Mouse (Mus musculus): ENCODE results near the gene Rab24. TPM values are rescaled to one million over a fixed set of nuclear protein-coding genes. Genes with fewer than 3 reads are reported as not detected.
A peak's percentile ranks its signal among the peaks of the same experiment; 100 is the strongest.

Rab24 gene
- polyA plus RNA-seq, 1 experiment from 2014 or later: 109 TPM

GRCm38 (mm10) chr13:55339259-55339658 is 17.5 kb upstream of the Rab24 start:
- Histone ChIP-seq H3K36me3 (peaks cover 7% of the 10 kb centered on the region), H3K4me3 (replicated peaks) (no peak overlapping the region), H3K9ac (replicated peaks) (no peak overlapping the region), H3K9me3 (no peaks in the 10 kb centered on the region), H3K4me2 (no peak overlapping the region), H3K4me1 (replicated peaks) (no peaks in the 10 kb centered on the region), H3K27ac (no peak overlapping the region), H3K27me3 (no peaks in the 10 kb centered on the region)
- WGBS: 32% methylated on average over 2 of the region's 2 CpGs
- ATAC-seq (ENCODE audit: insufficient number of reproducible peaks, insufficient read depth, low FRiP score, low TSS enrichment, low read depth): no peak

GRCm38 (mm10) chr13:55338131-55339054 is 16.6 kb upstream of the Rab24 start:
- no peak overlapping the region for H3K4me3 ChIP-seq (replicated peaks)
- no peaks in the 10 kb centered on the region for H3K9me3 ChIP-seq
- H3K4me2 ChIP-seq: no peak overlapping the region
- no peak overlapping the region for H3K27ac ChIP-seq
- WGBS: 70% methylated on average over 12 of the region's 12 CpGs
- no peak overlapping the region for H3K9ac ChIP-seq (replicated peaks)
- no peak for ATAC-seq (ENCODE audit: insufficient number of reproducible peaks, insufficient read depth, low FRiP score, low TSS enrichment, low read depth)
- no peaks in the 10 kb centered on the region for H3K27me3 ChIP-seq
- H3K4me1 ChIP-seq (replicated peaks): no peaks in the 10 kb centered on the region
- no peaks in the 10 kb centered on the region for H3K36me3 ChIP-seq

- Histone ChIP-seq H3K36me3 (no peaks in the 10 kb centered on the region), H3K9me3 (no peaks in the 10 kb centered on the region), H3K4me1 (replicated peaks) (no peaks in the 10 kb centered on the region), H3K4me3 (replicated peaks) (no peak overlapping the region), H3K27me3 (no peaks in the 10 kb centered on the region), H3K27ac (no peak overlapping the region), H3K9ac (replicated peaks) (no peak overlapping the region), H3K4me2 (no peak overlapping the region)
- ATAC-seq (ENCODE audit: insufficient number of reproducible peaks, insufficient read depth, low FRiP score, low TSS enrichment, low read depth): no peak
- 64% methylated on average over 10 of the region's 10 CpGs for WGBS
Observed at GRCm38 (mm10) chr13:55337341-55337975, 15.7 kb upstream of the Rab24 start.

- 83% methylated on average over 4 of the region's 4 CpGs for WGBS
- Histone ChIP-seq H3K27ac (no peak overlapping the region), H3K4me1 (replicated peaks) (peaks cover 4% of the 10 kb centered on the region; the same call in 1 of the 2 replicates)
Observed at GRCm38 (mm10) chr13:55335701-55336100, 14.0 kb upstream of the Rab24 start.

GRCm38 (mm10) chr13:55332331-55332730 is 10.6 kb upstream of the Rab24 start:
- Histone ChIP-seq H3K4me3 (replicated peaks) (no peak overlapping the region), H3K4me1 (replicated peaks) (peaks cover 30% of the 10 kb centered on the region), H3K27ac (no peak overlapping the region), H3K27me3 (no peaks in the 10 kb centered on the region), H3K9ac (replicated peaks) (no peak overlapping the region), H3K36me3 (no peaks in the 10 kb centered on the region), H3K4me2 (no peak overlapping the region), H3K9me3 (no peaks in the 10 kb centered on the region)
- 85% methylated on average over 3 of the region's 3 CpGs for WGBS
- ATAC-seq (ENCODE audit: insufficient number of reproducible peaks, insufficient read depth, low FRiP score, low TSS enrichment, low read depth): no peak

More at GRCm38 (mm10) chr13:55335701-55336100, 14.0 kb upstream of the Rab24 start:
- Histone ChIP-seq H3K9me3 (no peaks in the 10 kb centered on the region), H3K27me3 (no peaks in the 10 kb centered on the region), H3K9ac (replicated peaks) (no peak overlapping the region), H3K36me3 (no peaks in the 10 kb centered on the region), H3K4me3 (replicated peaks) (no peak overlapping the region), H3K4me2 (no peak overlapping the region)
- no peak for ATAC-seq (ENCODE audit: insufficient number of reproducible peaks, insufficient read depth, low FRiP score, low TSS enrichment, low read depth)

GRCm38 (mm10) chr13:55330567-55331400 is 9.0 kb upstream of the Rab24 start:
- peak overlapping the region; percentile 72 for H3K4me3 ChIP-seq (replicated peaks)

GRCm38 (mm10) chr13:55329683-55330566 is 8.2 kb upstream of the Rab24 start, which contains the start of gene Mxd3:
Mxd3 (minus strand) TSS chr13:55329823.
- under 1% methylated on average over 82 of the region's 82 CpGs for WGBS
- peak within 1 kb of the TSS; percentile 72 for H3K4me3 ChIP-seq (replicated peaks)
- no peaks in the 10 kb centered on the region for H3K9me3 ChIP-seq
- peak within 1 kb of the TSS; percentile 95 for H3K27ac ChIP-seq
- no peaks in the 10 kb centered on the region for H3K27me3 ChIP-seq
- H3K9ac ChIP-seq (replicated peaks): peak within 1 kb of the TSS; percentile 75
- ATAC-seq (ENCODE audit: insufficient number of reproducible peaks, insufficient read depth, low FRiP score, low TSS enrichment, low read depth): peak; percentile 82
- peak within 1 kb of the TSS; percentile 90 for H3K4me2 ChIP-seq
- H3K36me3 ChIP-seq: peaks cover 17% of the 10 kb centered on the region
- H3K4me1 ChIP-seq (replicated peaks): peaks cover 31% of the 10 kb centered on the region

More at GRCm38 (mm10) chr13:55330567-55331400, 9.0 kb upstream of the Rab24 start:
- Histone ChIP-seq H3K36me3 (peaks cover 8% of the 10 kb centered on the region), H3K9ac (replicated peaks) (peak overlapping the region; percentile 75), H3K4me1 (replicated peaks) (peaks cover 31% of the 10 kb centered on the region), H3K27me3 (no peaks in the 10 kb centered on the region), H3K27ac (peak overlapping the region; percentile 95), H3K4me2 (peak overlapping the region; percentile 90), H3K9me3 (no peaks in the 10 kb centered on the region)
- ATAC-seq (ENCODE audit: insufficient number of reproducible peaks, insufficient read depth, low FRiP score, low TSS enrichment, low read depth): no peak
- 43% methylated on average over 14 of the region's 14 CpGs for WGBS

GRCm38 (mm10) chr13:55329109-55329682 is 7.5 kb upstream of the Rab24 start:
- peaks cover 23% of the 10 kb centered on the region for H3K36me3 ChIP-seq
- H3K4me2 ChIP-seq: peak overlapping the region; percentile 90
- H3K27me3 ChIP-seq: no peaks in the 10 kb centered on the region
- no peaks in the 10 kb centered on the region for H3K9me3 ChIP-seq
- WGBS: under 1% methylated on average over 28 of the region's 29 CpGs
- H3K4me1 ChIP-seq (replicated peaks): peaks cover 31% of the 10 kb centered on the region
- H3K27ac ChIP-seq: peak overlapping the region; percentile 95
- peak; percentile 28; the same call in 1 of the 2 replicates for ATAC-seq (ENCODE audit: insufficient number of reproducible peaks, insufficient read depth, low FRiP score, low TSS enrichment, low read depth)
- peak overlapping the region; percentile 72 for H3K4me3 ChIP-seq (replicated peaks)
- H3K9ac ChIP-seq (replicated peaks): peak overlapping the region; percentile 75

GRCm38 (mm10) chr13:55328641-55329040 is 6.9 kb upstream of the Rab24 start:
- no peak for ATAC-seq (ENCODE audit: insufficient number of reproducible peaks, insufficient read depth, low FRiP score, low TSS enrichment, low read depth)
- H3K27ac ChIP-seq: no peak overlapping the region
- 84% methylated on average over 4 of the region's 4 CpGs for WGBS

GRCm38 (mm10) chr13:55328171-55328570 is 6.4 kb upstream of the Rab24 start:
- 81% methylated on average over 6 of the region's 6 CpGs for WGBS
- peaks cover 40% of the 10 kb centered on the region for H3K4me1 ChIP-seq (replicated peaks)

More at GRCm38 (mm10) chr13:55328641-55329040, 6.9 kb upstream of the Rab24 start:
- no peaks in the 10 kb centered on the region for H3K27me3 ChIP-seq
- H3K4me2 ChIP-seq: peak overlapping the region; percentile 90
- H3K9ac ChIP-seq (replicated peaks): peak overlapping the region; percentile 75
- H3K36me3 ChIP-seq: peaks cover 29% of the 10 kb centered on the region
- H3K9me3 ChIP-seq: no peaks in the 10 kb centered on the region
- peaks cover 35% of the 10 kb centered on the region for H3K4me1 ChIP-seq (replicated peaks)
- peak overlapping the region; percentile 72 for H3K4me3 ChIP-seq (replicated peaks)

More at GRCm38 (mm10) chr13:55328171-55328570, 6.4 kb upstream of the Rab24 start:
- H3K4me2 ChIP-seq: peak overlapping the region; percentile 90
- no peak overlapping the region for H3K27ac ChIP-seq
- no peak for ATAC-seq (ENCODE audit: insufficient number of reproducible peaks, insufficient read depth, low FRiP score, low TSS enrichment, low read depth)
- H3K9me3 ChIP-seq: no peaks in the 10 kb centered on the region
- peak overlapping the region; percentile 72 for H3K4me3 ChIP-seq (replicated peaks)
- no peaks in the 10 kb centered on the region for H3K27me3 ChIP-seq
- H3K36me3 ChIP-seq: peaks cover 33% of the 10 kb centered on the region
- peak overlapping the region; percentile 75 for H3K9ac ChIP-seq (replicated peaks)

Measured in limb, embryonic 12.5 days (tissue).